Mouse (Mus musculus) cortical plate, adult 2 months (tissue): Measurements from ENCODE around the gene Nkiras2.

Experiments
- CTCF ChIP-seq: fragments of 200-500 bp; IDR thresholded peaks from 2 replicates; pipeline ENCODE4 v1.5.1; 2011; ENCODE audit warnings: mild to moderate bottlenecking, control low read depth, low read length; ENCODE audit not compliant: insufficient read depth; ENCODE audit errors: extremely low read depth
- POLR2A ChIP-seq: fragments of 200-500 bp; IDR thresholded peaks from 2 replicates; pipeline ENCODE4 v1.6.1; 2011; ENCODE audit warnings: mild to moderate bottlenecking, low read length, control low read depth; ENCODE audit not compliant: insufficient read depth; ENCODE audit errors: extremely low read depth

- no peak for TF ChIP-seq CTCF
- no peak for TF ChIP-seq POLR2A
These were observed 32.7 kb downstream of the Nkiras2 start for GRCm38 (mm10) chr11:100651748-100652147.
